Mouse (Mus musculus) layer of hippocampus, adult 2 months (tissue): Measurements from ENCODE around the gene Crebzf. TPM values are rescaled to one million over a fixed set of nuclear protein-coding genes. Genes with fewer than 3 reads are reported as not detected.

Experiments
- DNase-seq, 2 experiments: peaks; one replicate each; pipeline ENCODE4 v3.0.0; 2022; ENCODE audit warnings: low spot score in 2 of 2
- H3K27ac ChIP-seq: fragments of 200-600 bp; 2 replicates; pipeline ENCODE4 v1.8.1; 2022
- H3K4me3 ChIP-seq: fragments of 200-600 bp; 2 replicates; pipeline ENCODE4 v1.8.1; 2022; ENCODE audit warnings: mild to moderate bottlenecking
- CTCF ChIP-seq: fragments of 200-600 bp; conservative IDR thresholded peaks from 2 replicates; pipeline ENCODE4 v1.8.1; 2022; ENCODE audit warnings: antibody characterized with exemption, mild to moderate bottlenecking, moderate library complexity
- long read RNA-seq, 2 experiments: library from polyadenylated mRNA; stranded (forward); transcript quantifications; one replicate each; pipeline ENCODE4 v2.0.0; 2021; ENCODE audit warnings: borderline mapping rate in 2 of 2
- total RNA-seq, 2 experiments: library from RNA; stranded (reverse); gene quantifications; 2 replicates each; pipeline ENCODE4 v1.2.3; 2021

Crebzf gene
- 10 to 100 TPM; 86.0 to 88.5 TPM for total RNA-seq
- long read RNA-seq, experiment 1, transcript Crebzf-203 (3 exons, 891 nt), result minor isoform, 14 of 64 reads
- long read RNA-seq, experiment 1, transcript Crebzf-205 (2 exons, 1,380 nt), result major isoform, 27 of 64 reads
- long read RNA-seq, experiment 1, transcript Crebzf-201 (1 exons, 3,376 nt), result minor isoform, 15 of 64 reads
- long read RNA-seq, experiment 1, partial matches to known transcripts, result 2 of 64 reads
- long read RNA-seq, experiment 1, other reads (novel, unspliced or antisense), result 2 of 64 reads
- long read RNA-seq, experiment 2, transcript Crebzf-203 (3 exons, 891 nt), result minor isoform, 12 of 98 reads
- long read RNA-seq, experiment 2, transcript Crebzf-201 (1 exons, 3,376 nt), result minor isoform, 23 of 98 reads
- long read RNA-seq, experiment 2, transcript Crebzf-207 (4 exons, 873 nt), result minor isoform, 7 of 98 reads
- long read RNA-seq, experiment 2, transcript Crebzf-205 (2 exons, 1,380 nt), result major isoform, 44 of 98 reads
- long read RNA-seq, experiment 2, partial matches to known transcripts, result 4 of 98 reads
- long read RNA-seq, experiment 2, other reads (novel, unspliced or antisense), result 3 of 98 reads

DNA sequence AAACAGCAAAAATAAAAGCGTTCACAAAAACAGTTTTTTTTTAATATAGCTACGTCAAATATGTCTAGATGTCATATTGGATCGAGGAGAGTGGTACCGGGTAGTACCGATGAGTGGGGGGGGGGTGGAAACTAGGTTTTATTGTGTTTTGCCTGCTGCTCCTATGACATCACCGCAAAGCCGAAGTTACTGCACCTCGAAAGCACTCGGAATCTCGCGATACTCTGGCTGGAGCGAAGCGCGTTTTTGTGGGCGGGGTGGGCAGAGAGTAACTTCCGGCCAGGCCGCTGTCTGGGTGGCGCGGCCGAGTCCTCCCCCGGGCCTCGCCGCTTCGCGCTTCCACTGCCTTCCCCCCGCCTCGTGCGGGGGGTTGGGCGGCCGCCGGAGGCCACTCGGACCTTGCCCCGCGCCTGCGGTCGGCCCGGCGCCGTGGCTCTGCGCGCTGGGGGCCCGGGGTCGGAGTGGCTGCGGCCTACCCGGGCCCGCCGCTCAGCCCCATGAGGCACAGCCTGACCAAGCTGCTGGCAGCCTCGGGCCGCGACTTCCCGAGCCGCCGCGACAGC is at the start of gene Crebzf:
Gene Crebzf, plus strand, starts transcription at position 212 of the 563 bp plus-strand sequence.
- no peak for TF ChIP-seq CTCF
- DNase-seq, result peak; percentile 96
- peak within 1 kb of the TSS; percentile 70 for H3K4me3 ChIP-seq

DNA sequence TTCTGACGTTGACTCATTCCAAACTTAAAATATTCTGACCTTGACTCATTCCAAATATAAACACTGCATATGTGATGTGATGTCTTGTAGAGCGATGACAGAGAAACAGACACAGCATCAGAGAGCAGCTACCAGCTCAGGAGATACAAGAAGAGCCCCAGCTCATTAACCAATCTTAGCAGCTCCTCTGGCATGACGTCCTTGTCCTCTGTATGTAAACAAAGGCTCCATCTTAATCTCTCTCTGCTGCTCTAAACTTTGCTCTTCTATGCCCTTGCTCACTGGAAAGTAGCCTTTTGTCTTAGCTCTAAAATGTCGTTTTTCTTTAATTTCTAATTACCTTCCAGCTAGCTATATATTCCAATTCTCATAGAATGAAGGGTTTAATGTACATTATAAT is 47.5 kb upstream of the Crebzf start:
- Histone ChIP-seq H3K4me3 (no peak overlapping the region), H3K27ac (no peak overlapping the region)
- TF ChIP-seq CTCF, result no peak
- no peak for DNase-seq

More for the DNA sequence above, at the start of gene Crebzf:
- H3K27ac ChIP-seq, result peak within 1 kb of the TSS; percentile 98

DNA sequence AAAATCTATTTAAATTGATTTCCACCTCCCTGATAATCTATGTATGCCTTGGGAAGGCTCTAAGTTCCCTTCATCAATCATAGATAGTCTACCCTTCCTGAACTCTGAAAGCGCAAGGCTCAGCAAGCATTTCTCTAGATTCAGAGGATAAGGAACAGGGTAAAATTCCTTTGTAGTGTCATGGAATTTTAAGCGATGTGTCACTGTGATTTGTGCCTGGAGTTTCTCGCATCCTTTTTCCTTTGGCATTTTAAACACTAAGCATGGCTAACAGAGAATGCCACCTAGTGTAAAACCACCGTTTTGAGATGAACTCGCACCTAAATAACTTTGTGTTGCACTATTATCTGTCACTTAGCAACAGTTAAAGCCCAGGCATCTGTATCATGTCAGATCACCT is 46.6 kb upstream of the Crebzf start:
- no peak for TF ChIP-seq CTCF
- H3K4me3 ChIP-seq, result no peak overlapping the region

DNA sequence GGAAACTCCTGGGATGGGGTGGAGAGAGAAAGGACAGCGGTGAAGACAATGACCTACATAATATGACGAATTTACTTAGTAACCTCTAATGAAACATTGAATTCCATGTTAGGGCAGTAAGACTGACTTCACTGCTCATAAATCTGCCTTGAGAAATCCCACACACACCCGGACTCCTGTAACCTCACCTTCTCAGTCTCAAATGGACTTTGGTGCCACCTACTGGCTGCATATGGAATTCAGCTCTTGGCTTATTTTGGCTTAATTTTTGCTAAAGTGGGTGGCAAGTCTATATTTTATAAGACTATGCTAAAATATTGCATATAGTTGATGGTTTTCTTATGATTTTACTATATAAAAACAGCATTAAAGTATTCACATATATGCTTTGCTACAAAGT is 32.6 kb upstream of the Crebzf start:
- Histone ChIP-seq H3K27ac (no peak overlapping the region), H3K4me3 (no peak overlapping the region)
- TF ChIP-seq CTCF, result peak; percentile 94
- DNase-seq, result peak; percentile 33 to 71

More for the DNA sequence above, 46.6 kb upstream of the Crebzf start:
- no peak overlapping the region for H3K27ac ChIP-seq
- no peak for DNase-seq

DNA sequence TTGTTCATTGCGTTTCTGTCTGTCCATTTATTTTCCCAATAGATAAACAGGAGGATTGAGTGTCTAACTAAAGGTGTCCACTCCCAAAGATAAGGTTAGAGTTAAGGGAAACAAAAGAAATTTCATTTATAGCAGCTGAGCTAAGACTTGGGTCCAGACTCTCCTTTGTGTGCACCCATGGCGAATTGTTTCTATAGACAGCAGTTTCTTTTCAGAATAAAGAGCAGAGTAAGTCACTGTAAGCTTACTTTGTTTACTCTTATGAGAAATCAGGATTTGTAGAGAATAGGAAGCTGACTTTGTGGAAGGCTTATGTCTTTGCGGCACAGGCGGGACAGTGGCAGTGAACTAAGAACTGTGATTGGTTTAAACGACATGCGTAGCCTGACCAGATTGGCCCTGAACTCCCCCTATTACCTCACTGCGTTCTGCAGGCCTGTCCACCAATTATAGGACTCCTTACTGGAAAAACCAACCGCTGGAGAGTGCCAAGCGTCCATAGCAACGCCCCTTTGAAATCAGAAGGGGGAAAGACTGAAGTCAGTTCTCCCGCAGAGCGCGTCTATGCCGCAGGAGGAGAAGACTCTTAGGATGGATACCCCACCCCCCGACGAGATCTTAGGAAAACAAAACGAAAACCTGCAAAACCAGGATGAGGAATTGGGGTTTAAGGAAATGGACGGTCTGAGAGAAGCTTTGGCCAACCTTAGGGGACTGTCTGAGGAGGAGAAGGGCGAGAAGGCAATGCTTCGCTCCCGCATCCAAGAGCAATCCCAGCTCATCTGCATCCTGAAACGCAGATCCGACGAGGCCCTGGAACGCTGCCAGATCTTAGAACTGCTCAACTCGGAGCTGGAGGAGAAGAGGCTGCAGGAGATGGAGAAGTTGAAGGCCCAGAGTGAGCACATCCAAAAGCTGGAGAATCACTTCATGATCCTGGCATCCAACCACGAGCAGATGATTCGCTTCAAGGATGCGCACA is 16.2 kb upstream of the Crebzf start, which contains the start of gene Ccdc89:
Gene Ccdc89, plus strand, starts transcription at position 558 of the 982 bp plus-strand sequence.
- peak; percentile 75 to 89 for DNase-seq
- Histone ChIP-seq H3K27ac (peak within 1 kb of the TSS; percentile 59), H3K4me3 (peak within 1 kb of the TSS; percentile 53)
- no peak for TF ChIP-seq CTCF

DNA sequence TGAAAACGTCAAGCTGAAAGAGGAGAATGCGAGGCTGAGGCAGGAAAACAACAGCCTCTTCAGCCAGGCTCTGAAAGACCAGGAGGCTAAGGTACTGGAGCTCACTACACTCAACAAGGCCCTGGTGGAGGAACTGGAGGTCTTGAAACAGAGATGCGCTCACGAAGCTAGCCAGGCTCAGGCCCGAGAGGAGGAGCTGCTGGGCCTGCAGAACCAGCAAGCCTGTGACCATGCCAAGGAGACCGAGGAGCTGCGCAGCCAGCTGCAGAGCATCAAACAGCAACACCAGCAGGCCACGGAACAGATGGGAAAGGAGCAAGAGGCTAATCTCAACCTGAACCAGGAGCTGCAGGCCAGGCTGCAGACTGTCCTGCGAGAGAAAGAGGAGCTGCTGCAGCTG is 15.5 kb upstream of the Crebzf start:
- peak overlapping the region; percentile 32; the same call in 1 of the 2 replicates for H3K27ac ChIP-seq
- no peak for DNase-seq
- TF ChIP-seq CTCF, result no peak
- H3K4me3 ChIP-seq, result peak overlapping the region; percentile 53

DNA sequence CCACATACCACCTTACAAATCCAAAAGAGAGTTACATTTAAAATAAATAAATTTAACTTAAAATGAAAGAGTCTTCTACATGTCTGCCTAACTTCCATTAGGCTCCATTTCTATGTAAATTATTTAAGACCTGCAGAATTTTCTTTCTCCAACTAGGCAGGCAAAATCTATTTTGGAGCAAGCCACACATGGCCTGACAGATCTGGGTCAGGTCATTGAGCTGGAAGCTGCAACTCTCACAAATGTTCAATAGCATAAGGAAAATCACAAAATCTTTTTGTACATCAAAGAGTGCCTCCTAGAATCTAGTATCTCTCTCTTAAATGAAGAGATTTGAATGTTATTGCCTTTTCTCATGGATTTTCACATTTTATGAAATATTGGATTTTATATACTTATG is 10.3 kb upstream of the Crebzf start:
- DNase-seq, result no peak
- Histone ChIP-seq H3K27ac (no peak overlapping the region), H3K4me3 (no peak overlapping the region)
- no peak for TF ChIP-seq CTCF

DNA sequence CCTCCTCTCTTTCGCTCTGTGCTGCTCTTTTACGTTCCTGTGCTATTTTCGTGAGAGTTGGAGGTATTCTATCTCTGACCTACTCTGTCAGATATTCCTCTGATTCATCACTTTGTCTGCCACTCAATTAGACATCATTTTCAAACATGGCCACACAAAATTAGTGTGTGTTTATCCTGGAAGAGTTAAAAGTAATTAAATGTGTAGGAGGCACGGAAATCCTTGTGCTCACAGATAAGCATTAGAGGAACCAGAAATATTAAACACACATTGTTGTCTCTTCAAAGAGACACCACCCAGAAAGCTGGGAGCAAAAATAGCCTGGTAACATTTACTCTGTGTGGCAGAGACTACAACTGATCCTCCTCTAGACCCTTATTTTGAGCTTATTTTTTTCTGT is 2.5 kb upstream of the Crebzf start:
- no peak overlapping the region for H3K27ac ChIP-seq
- H3K4me3 ChIP-seq, result no peak overlapping the region
- no peak for DNase-seq
- TF ChIP-seq CTCF, result no peak

DNA sequence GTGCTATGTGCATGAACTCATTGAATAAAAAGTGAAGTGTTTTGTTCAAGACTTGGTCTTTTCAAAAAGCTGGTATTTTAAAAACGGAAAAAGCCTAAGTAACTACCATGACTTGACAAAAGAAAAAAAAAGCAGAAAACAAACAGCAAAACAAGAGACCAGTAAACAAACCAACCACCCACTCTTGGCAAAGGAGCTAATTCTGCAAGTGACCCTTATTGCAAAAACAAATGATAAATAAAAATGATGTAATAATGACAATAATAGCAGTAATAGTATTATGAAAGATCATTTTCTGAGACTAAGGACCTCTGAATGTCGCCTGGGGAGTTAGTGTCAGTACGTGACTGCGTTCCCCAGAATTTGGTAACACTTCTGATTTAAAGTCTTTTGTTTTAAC is 459 bp upstream of the Crebzf start:
- peak overlapping the region; percentile 98 for H3K27ac ChIP-seq
- peak overlapping the region; percentile 70 for H3K4me3 ChIP-seq
- no peak for DNase-seq
- no peak for TF ChIP-seq CTCF

DNA sequence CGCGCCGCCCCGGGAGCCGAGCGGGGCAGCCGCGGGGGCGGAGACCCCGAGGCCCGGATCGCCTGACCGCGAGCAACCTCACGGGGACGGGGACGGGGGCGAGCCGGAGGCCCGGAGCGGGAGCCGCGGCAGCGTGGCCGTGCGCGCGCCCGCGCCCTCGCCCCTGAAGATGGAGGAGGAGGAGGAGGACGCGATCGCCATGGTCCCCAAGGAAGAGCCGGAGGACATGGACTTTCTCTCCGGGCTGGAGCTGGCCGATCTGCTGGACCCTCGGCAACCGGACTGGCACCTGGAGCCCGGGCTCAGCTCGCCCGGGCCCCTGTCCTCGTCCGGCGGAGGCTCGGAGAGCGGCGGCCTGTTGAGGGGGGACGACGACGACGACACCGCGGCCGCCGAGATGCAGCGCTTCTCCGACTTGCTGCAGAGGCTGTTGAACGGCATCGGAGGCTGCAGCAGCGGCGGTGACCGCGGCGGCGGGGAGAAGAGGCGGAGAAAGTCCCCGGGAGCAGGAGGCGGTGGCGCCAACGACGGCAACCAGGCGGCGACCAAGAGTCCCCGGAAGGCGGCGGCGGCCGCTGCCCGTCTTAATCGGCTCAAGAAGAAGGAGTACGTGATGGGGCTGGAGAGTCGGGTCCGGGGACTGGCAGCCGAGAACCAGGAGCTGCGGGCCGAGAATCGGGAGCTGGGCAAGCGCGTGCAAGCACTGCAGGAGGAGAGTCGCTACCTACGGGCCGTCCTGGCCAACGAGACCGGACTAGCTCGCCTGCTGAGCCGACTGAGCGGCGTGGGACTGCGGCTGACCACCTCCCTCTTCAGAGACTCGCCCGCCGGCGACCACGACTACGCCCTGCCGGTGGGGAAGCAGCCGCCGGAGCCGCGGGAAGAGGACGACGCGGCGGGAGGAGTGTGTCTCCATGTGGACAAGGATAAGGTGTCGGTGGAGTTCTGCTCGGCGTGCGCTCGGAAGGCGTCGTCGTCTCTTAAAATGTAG is 867 bp downstream of the Crebzf start:
- peak; percentile 75 for TF ChIP-seq CTCF
- peak overlapping the region; percentile 70 for H3K4me3 ChIP-seq
- peak overlapping the region; percentile 98 for H3K27ac ChIP-seq
- peak in 1 of 2 experiments; percentile 67 for DNase-seq

DNA sequence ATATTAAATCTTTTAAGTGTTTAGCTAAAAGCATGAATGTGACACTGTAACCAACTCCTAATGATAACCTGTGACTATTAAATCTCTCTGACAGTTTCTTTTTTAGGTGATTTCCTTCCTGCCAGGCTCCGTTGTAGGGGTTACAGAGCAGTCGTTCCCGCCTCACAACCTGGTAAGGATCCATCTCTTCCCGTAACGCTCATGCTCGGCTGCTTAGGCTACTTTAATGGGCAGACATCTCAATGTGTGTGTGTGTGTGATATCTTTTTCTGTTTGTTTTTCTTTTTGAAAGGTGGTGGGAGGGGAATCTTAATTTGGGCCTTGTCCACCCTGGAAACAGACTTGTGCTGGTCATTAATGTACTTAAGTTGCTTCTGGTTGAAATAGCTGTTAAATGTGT is 1.7 kb downstream of the Crebzf start:
- Histone ChIP-seq H3K4me3 (peak overlapping the region; percentile 70), H3K27ac (peak overlapping the region; percentile 98)
- no peak for DNase-seq
- TF ChIP-seq CTCF, result no peak
